Mouse (Mus musculus) induced T-regulatory cell, adult 2 months (primary cell): ENCODE measurements around the gene Epb41l4b.

ENCODE experiments used
- DNase-seq: peaks from one replicate; pipeline ENCODE4 v3.0.0-alpha.2; 2012; ENCODE audit warnings: low read depth

The Epb41l4b gene

GRCm38 (mm10) chr4:56942567-56942966, 200.7 kb downstream of the Epb41l4b start:
- DNase-seq = no peak
